Mouse (Mus musculus): Measurements from ENCODE around the gene Hist1h4j. TPM values are rescaled to one million over a fixed set of nuclear protein-coding genes. Genes with fewer than 3 reads are reported as not detected.
"Not testable (repeated sequence)": the region's sequence is repeated elsewhere in the genome, so short reads cannot be mapped to it uniquely, and the experiment has no call there.

Gene Hist1h4j
- total RNA-seq (2014; fragmentation: Nextera tagmentation) (20.2 and 51.9 TPM in 2 replicates), total RNA-seq (2017) (121 TPM in 2 replicates), polyA plus RNA-seq (2012) (1.2 and 6.4 TPM in 2 replicates)

- ATAC-seq (ENCODE audit: extremely low read depth, insufficient number of reproducible peaks, low FRiP score, poor library complexity, severe bottlenecking), result peak; percentile 65
- Histone ChIP-seq H3K4me3 (ENCODE audit: low read depth, low read length) (peak within 1 kb of the TSS; percentile 69), H3K4me1 (ENCODE audit: insufficient read depth, low read depth, low read length) (peaks cover 41% of the 10 kb centered on the region)
- H3K9me3 ChIP-seq (replicated peaks); H3K36me3 ChIP-seq (replicated peaks); H3K27me3 ChIP-seq (ENCODE audit: insufficient read depth, low read length); DNase-seq (ENCODE audit: low spot score): not testable (repeated sequence)
These were observed at the start of gene Hist1h4j for GRCm38 (mm10) chr13:21734906-21735767. TSS of gene Hist1h4j (plus strand) at chr13:21735064.

- no peaks in the 10 kb centered on the region for H3K9me3 ChIP-seq (replicated peaks)
- no peak within 1 kb of the TSS for H3K4me3 ChIP-seq (ENCODE audit: low read depth, low read length)
- TF ChIP-seq GATA1 (IDR thresholded peaks at IDR 0.05; ENCODE audit: borderline replicate concordance, low read length) (no peak), POLR2AphosphoS5 (IDR thresholded peaks at IDR 0.05; ENCODE audit: insufficient replicate concordance, low read depth, low read length) (no peak), TAL1 (conservative IDR thresholded peaks at IDR 0.05; ENCODE audit: low read depth, low read length) (no peak), GATA2 (IDR thresholded peaks at IDR 0.05; ENCODE audit: borderline replicate concordance, low read depth, low read length) (no peak)
- H3K27me3 ChIP-seq (ENCODE audit: insufficient read depth, low read length), result peaks cover 12% of the 10 kb centered on the region
- H3K36me3 ChIP-seq (replicated peaks), result no peaks in the 10 kb centered on the region
- H3K4me1 ChIP-seq (ENCODE audit: insufficient read depth, low read depth, low read length), result peaks cover 5% of the 10 kb centered on the region; the same call in 1 of the 2 replicates
- ATAC-seq (ENCODE audit: extremely low read depth, insufficient number of reproducible peaks, low FRiP score, poor library complexity, severe bottlenecking), result no peak
- no peak for DNase-seq (ENCODE audit: low spot score)
These were observed 37.1 kb upstream of the Hist1h4j start, which contains the start of gene Olfr1359 for GRCm38 (mm10) chr13:21697811-21698210. TSS of gene Olfr1359 (plus strand) at chr13:21698111.

- Histone ChIP-seq H3K27me3 (ENCODE audit: insufficient read depth, low read length) (peaks cover 4% of the 10 kb centered on the region), H3K4me3 (ENCODE audit: low read depth, low read length) (no peak overlapping the region), H3K36me3 (replicated peaks) (no peaks in the 10 kb centered on the region), H3K4me1 (ENCODE audit: insufficient read depth, low read depth, low read length) (peaks cover 7% of the 10 kb centered on the region), H3K9me3 (replicated peaks) (no peaks in the 10 kb centered on the region)
- no peak for DNase-seq (ENCODE audit: low spot score)
- no peak for ATAC-seq (ENCODE audit: extremely low read depth, insufficient number of reproducible peaks, low FRiP score, poor library complexity, severe bottlenecking)
- TF ChIP-seq CTCF (IDR thresholded peaks at IDR 0.05; ENCODE audit: low read depth, low read length) (no peak), TAL1 (conservative IDR thresholded peaks at IDR 0.05; ENCODE audit: low read depth, low read length) (no peak), GATA2 (IDR thresholded peaks at IDR 0.05; ENCODE audit: borderline replicate concordance, low read depth, low read length) (no peak), POLR2AphosphoS5 (IDR thresholded peaks at IDR 0.05; ENCODE audit: insufficient replicate concordance, low read depth, low read length) (no peak), GATA1 (IDR thresholded peaks at IDR 0.05; ENCODE audit: borderline replicate concordance, low read length) (no peak)
These were observed 28.2 kb upstream of the Hist1h4j start for GRCm38 (mm10) chr13:21706669-21707068.

- TF ChIP-seq TAL1 (conservative IDR thresholded peaks at IDR 0.05; ENCODE audit: low read depth, low read length) (no peak), CTCF (IDR thresholded peaks at IDR 0.05; ENCODE audit: low read depth, low read length) (0 out of 2 replicates have a peak, but pooled peaks have one; percentile 28)
- no peaks in the 10 kb centered on the region for H3K27me3 ChIP-seq (ENCODE audit: insufficient read depth, low read length)
- ATAC-seq (ENCODE audit: extremely low read depth, insufficient number of reproducible peaks, low FRiP score, poor library complexity, severe bottlenecking), result peak; percentile 77
- peak; percentile 27 for DNase-seq (ENCODE audit: low spot score)
- peak overlapping the region; percentile 72 for H3K4me3 ChIP-seq (ENCODE audit: low read depth, low read length)
- H3K9me3 ChIP-seq (replicated peaks), result no peaks in the 10 kb centered on the region
- H3K4me1 ChIP-seq (ENCODE audit: insufficient read depth, low read depth, low read length), result peaks cover 24% of the 10 kb centered on the region
- no peaks in the 10 kb centered on the region for H3K36me3 ChIP-seq (replicated peaks)
These were observed 24.7 kb upstream of the Hist1h4j start for GRCm38 (mm10) chr13:21710031-21710711.

- peaks cover 29% of the 10 kb centered on the region for H3K4me1 ChIP-seq (ENCODE audit: insufficient read depth, low read depth, low read length)
- ATAC-seq (ENCODE audit: extremely low read depth, insufficient number of reproducible peaks, low FRiP score, poor library complexity, severe bottlenecking) (no peak), DNase-seq (ENCODE audit: low spot score) (no peak)
- peak overlapping the region; percentile 68 for H3K4me3 ChIP-seq (ENCODE audit: low read depth, low read length)
- H3K27me3 ChIP-seq (ENCODE audit: insufficient read depth, low read length), result no peaks in the 10 kb centered on the region
- TF ChIP-seq GATA2 (IDR thresholded peaks at IDR 0.05; ENCODE audit: borderline replicate concordance, low read depth, low read length) (no peak), TAL1 (conservative IDR thresholded peaks at IDR 0.05; ENCODE audit: low read depth, low read length) (no peak), CTCF (IDR thresholded peaks at IDR 0.05; ENCODE audit: low read depth, low read length) (no peak), GATA1 (IDR thresholded peaks at IDR 0.05; ENCODE audit: borderline replicate concordance, low read length) (no peak), POLR2AphosphoS5 (IDR thresholded peaks at IDR 0.05; ENCODE audit: insufficient replicate concordance, low read depth, low read length) (no peak)
- no peaks in the 10 kb centered on the region for H3K9me3 ChIP-seq (replicated peaks)
- H3K36me3 ChIP-seq (replicated peaks), result no peaks in the 10 kb centered on the region
These were observed 23.9 kb upstream of the Hist1h4j start for GRCm38 (mm10) chr13:21710821-21711525.

- H3K27me3 ChIP-seq (ENCODE audit: insufficient read depth, low read length), result no peaks in the 10 kb centered on the region
- DNase-seq (ENCODE audit: low spot score) (no peak), ATAC-seq (ENCODE audit: extremely low read depth, insufficient number of reproducible peaks, low FRiP score, poor library complexity, severe bottlenecking) (no peak)
- H3K9me3 ChIP-seq (replicated peaks), result no peaks in the 10 kb centered on the region
- TF ChIP-seq TAL1 (conservative IDR thresholded peaks at IDR 0.05; ENCODE audit: low read depth, low read length), result peak; percentile 31; the same call in 1 of the 2 replicates
- TF ChIP-seq GATA2 (IDR thresholded peaks at IDR 0.05; ENCODE audit: borderline replicate concordance, low read depth, low read length), result no peak
- H3K4me3 ChIP-seq (ENCODE audit: low read depth, low read length), result peak overlapping the region; percentile 68; the same call in 1 of the 2 replicates
- H3K36me3 ChIP-seq (replicated peaks), result no peaks in the 10 kb centered on the region
- H3K4me1 ChIP-seq (ENCODE audit: insufficient read depth, low read depth, low read length), result peaks cover 30% of the 10 kb centered on the region
These were observed 23.2 kb upstream of the Hist1h4j start for GRCm38 (mm10) chr13:21711698-21712097.

All from G1E (cell line).